Mouse (Mus musculus) olfactory bulb, adult 2 months (tissue): ENCODE data around the gene Olfr1394.

Source experiments
- CTCF ChIP-seq: fragments of 200-500 bp; IDR thresholded peaks from 2 replicates; pipeline ENCODE4 v1.5.1; 2012; ENCODE audit warnings: low read depth, mild to moderate bottlenecking, low read length, moderate library complexity; ENCODE audit not compliant: insufficient read depth
- POLR2A ChIP-seq: fragments of 200-500 bp; IDR thresholded peaks from 2 replicates; pipeline ENCODE4 v1.6.1; 2012; ENCODE audit warnings: mild to moderate bottlenecking, low read depth, low read length, moderate library complexity; ENCODE audit not compliant: insufficient read depth

GRCm38 (mm10) chr11:49195819-49196322 lies 41.7 kb downstream of the Olfr1394 start:
- TF ChIP-seq CTCF (no peak), POLR2A (no peak)
